Comparison of ENCODE assay signal across 23 mouse cellular contexts in the genomic region with DNA sequence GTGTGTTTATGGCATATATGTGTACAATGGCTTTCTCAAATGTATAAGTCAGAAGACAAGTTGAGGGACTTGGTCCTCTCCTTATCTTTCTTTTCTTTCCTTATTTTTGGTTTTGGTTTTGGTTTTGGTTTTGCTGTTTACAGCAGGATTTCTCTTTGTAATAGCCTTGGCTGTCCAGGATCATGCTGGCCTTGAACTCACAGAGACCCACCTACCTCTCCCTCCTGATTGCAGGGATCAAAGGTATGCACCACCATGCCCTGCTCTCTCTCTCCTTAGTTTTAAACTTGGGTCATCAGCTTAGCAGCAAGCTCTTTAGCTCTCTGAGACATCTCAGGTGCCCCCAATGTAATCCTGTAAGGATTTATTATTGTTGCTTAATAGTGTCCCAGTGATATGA.
"Had no signal": no experiment of that assay in that cellular context is flagged by ENCODE, and none has a peak within 500 bp of the region (broad histone marks: within the 10 kb centered on the region; RNA-seq: fewer than 3 reads in every experiment).

No protein-coding gene starts in this region.

- H3K4me3 ChIP-seq: heart, adult 2 months; heart, embryonic 13.5 days; heart, embryonic 15.5 days; hindbrain, embryonic 13.5 days; hindbrain, embryonic 15.5 days; kidney, embryonic 15.5 days; layer of hippocampus, adult 2 months; left cerebral cortex, adult 2 months; limb, embryonic 10.5 days; limb, embryonic 12.5 days; liver, embryonic 13.5 days had no signal

- H3K4me2 ChIP-seq: heart, embryonic 11.5 days; heart, embryonic 13.5 days; heart, embryonic 15.5 days; hindbrain, embryonic 13.5 days; hindbrain, embryonic 15.5 days; kidney, embryonic 15.5 days; limb, embryonic 12.5 days; liver, embryonic 11.5 days; liver, embryonic 13.5 days had no signal

- H3K36me3 ChIP-seq: heart, embryonic 13.5 days; heart, embryonic 15.5 days; hindbrain, embryonic 13.5 days; hindbrain, embryonic 15.5 days; kidney, embryonic 15.5 days; limb, embryonic 10.5 days; limb, embryonic 12.5 days; liver, embryonic 13.5 days had no signal

- H3K27me3 ChIP-seq: heart, embryonic 13.5 days; heart, embryonic 15.5 days; hindbrain, embryonic 15.5 days; kidney, embryonic 15.5 days; limb, embryonic 12.5 days; liver, embryonic 13.5 days had no signal

- DNase-seq: gastrocnemius, postnatal 14 days; gastrocnemius, postnatal 36 days; heart, adult 2 months; heart, postnatal 14 days; heart, postnatal 36 days; kidney, adult 11 months; kidney, adult 2 months; kidney, adult 9 months; kidney, postnatal 4 days; liver, embryonic 13.5 days had no signal

- ATAC-seq: hindbrain, postnatal 0 days had no signal

- H3K9ac ChIP-seq: heart, embryonic 13.5 days; heart, embryonic 15.5 days; hindbrain, embryonic 13.5 days; hindbrain, embryonic 15.5 days; kidney, embryonic 15.5 days; limb, embryonic 12.5 days; liver, embryonic 13.5 days had no signal

- H3K9me3 ChIP-seq: heart, embryonic 13.5 days; heart, embryonic 15.5 days; hindbrain, embryonic 13.5 days; hindbrain, embryonic 15.5 days; kidney, embryonic 15.5 days; limb, embryonic 10.5 days; limb, embryonic 12.5 days; liver, embryonic 13.5 days had no signal

- H3K27ac ChIP-seq: heart, adult 2 months; heart, embryonic 13.5 days; heart, embryonic 15.5 days; hindbrain, embryonic 13.5 days; hindbrain, embryonic 15.5 days; hindbrain, postnatal 0 days; kidney, embryonic 15.5 days; kidney, postnatal 0 days; layer of hippocampus, adult 2 months; left cerebral cortex, adult 2 months; limb, embryonic 10.5 days; limb, embryonic 12.5 days; liver, embryonic 13.5 days had no signal
